Mouse (Mus musculus): ENCODE measurements around the gene R3hdm1. TPM values are rescaled to one million over a fixed set of nuclear protein-coding genes. Genes with fewer than 3 reads are reported as not detected.

R3hdm1 gene
- polyA plus RNA-seq, 1 experiment from 2014 or later = 110 TPM

- H3K4me2 ChIP-seq (ENCODE audit: low read depth, low read length, severe bottlenecking) = no peak overlapping the region
- H3K4me1 ChIP-seq (replicated peaks; ENCODE audit: control insufficient read depth, insufficient read depth, low read length) = no peaks in the 10 kb centered on the region
- DNase-seq (ENCODE audit: low spot score) (no peak), ATAC-seq (replicated peaks; ENCODE audit: low FRiP score) (no peak)
- H3K9me3 ChIP-seq (ENCODE audit: control insufficient read depth, low read length) = no peaks in the 10 kb centered on the region
- no peak overlapping the region for H3K27ac ChIP-seq (ENCODE audit: low read depth, low read length)
- no peak overlapping the region for H3K4me3 ChIP-seq (ENCODE audit: low read depth, low read length)
- peaks cover 5% of the 10 kb centered on the region; the same call in 1 of the 2 replicates for H3K36me3 ChIP-seq (ENCODE audit: control insufficient read depth, insufficient read depth, low read length)
- H3K27me3 ChIP-seq (ENCODE audit: control insufficient read depth, insufficient read depth, low read length) = no peaks in the 10 kb centered on the region
- WGBS = 76% methylated on average over 2 of the region's 2 CpGs
- H3K9ac ChIP-seq (ENCODE audit: low read length) = no peak overlapping the region
Observed at GRCm38 (mm10) chr1:128191426-128191825, 88.3 kb downstream of the R3hdm1 start.

GRCm38 (mm10) chr1:128192369-128192768, 89.3 kb downstream of the R3hdm1 start:
- Histone ChIP-seq H3K27me3 (ENCODE audit: control insufficient read depth, insufficient read depth, low read length) (no peaks in the 10 kb centered on the region), H3K36me3 (ENCODE audit: control insufficient read depth, insufficient read depth, low read length) (peaks cover 5% of the 10 kb centered on the region; the same call in 1 of the 2 replicates), H3K4me3 (ENCODE audit: low read depth, low read length) (no peak overlapping the region), H3K4me1 (replicated peaks; ENCODE audit: control insufficient read depth, insufficient read depth, low read length) (no peaks in the 10 kb centered on the region), H3K9me3 (ENCODE audit: control insufficient read depth, low read length) (no peaks in the 10 kb centered on the region), H3K9ac (ENCODE audit: low read length) (no peak overlapping the region), H3K27ac (ENCODE audit: low read depth, low read length) (no peak overlapping the region), H3K4me2 (ENCODE audit: low read depth, low read length, severe bottlenecking) (no peak overlapping the region)
- ATAC-seq (replicated peaks; ENCODE audit: low FRiP score) (no peak), DNase-seq (ENCODE audit: low spot score) (no peak)
- 93% methylated on average over 7 of the region's 7 CpGs for WGBS

GRCm38 (mm10) chr1:128194011-128194410, 90.9 kb downstream of the R3hdm1 start:
- Histone ChIP-seq H3K4me3 (ENCODE audit: low read depth, low read length) (no peak overlapping the region), H3K4me1 (replicated peaks; ENCODE audit: control insufficient read depth, insufficient read depth, low read length) (no peaks in the 10 kb centered on the region), H3K9me3 (ENCODE audit: control insufficient read depth, low read length) (no peaks in the 10 kb centered on the region), H3K9ac (ENCODE audit: low read length) (no peak overlapping the region), H3K36me3 (ENCODE audit: control insufficient read depth, insufficient read depth, low read length) (peaks cover 5% of the 10 kb centered on the region; the same call in 1 of the 2 replicates), H3K4me2 (ENCODE audit: low read depth, low read length, severe bottlenecking) (no peak overlapping the region), H3K27me3 (ENCODE audit: control insufficient read depth, insufficient read depth, low read length) (no peaks in the 10 kb centered on the region), H3K27ac (ENCODE audit: low read depth, low read length) (no peak overlapping the region)
- ATAC-seq (replicated peaks; ENCODE audit: low FRiP score) (no peak), DNase-seq (ENCODE audit: low spot score) (no peak)
- 79% methylated on average over 2 of the region's 2 CpGs for WGBS

- no peaks in the 10 kb centered on the region for H3K4me1 ChIP-seq (replicated peaks; ENCODE audit: control insufficient read depth, insufficient read depth, low read length)
- no peaks in the 10 kb centered on the region for H3K9me3 ChIP-seq (ENCODE audit: control insufficient read depth, low read length)
- DNase-seq (ENCODE audit: low spot score) (no peak), ATAC-seq (replicated peaks; ENCODE audit: low FRiP score) (no peak)
- H3K36me3 ChIP-seq (ENCODE audit: control insufficient read depth, insufficient read depth, low read length) = peaks cover 5% of the 10 kb centered on the region; the same call in 1 of the 2 replicates
- no peaks in the 10 kb centered on the region for H3K27me3 ChIP-seq (ENCODE audit: control insufficient read depth, insufficient read depth, low read length)
- no peak overlapping the region for H3K4me2 ChIP-seq (ENCODE audit: low read depth, low read length, severe bottlenecking)
- H3K9ac ChIP-seq (ENCODE audit: low read length) = no peak overlapping the region
- no peak overlapping the region for H3K27ac ChIP-seq (ENCODE audit: low read depth, low read length)
- WGBS = 96% methylated on average over 1 of the region's 1 CpGs
- H3K4me3 ChIP-seq (ENCODE audit: low read depth, low read length) = no peak overlapping the region
Observed at GRCm38 (mm10) chr1:128197353-128197752, 94.3 kb downstream of the R3hdm1 start.

- H3K4me2 ChIP-seq (ENCODE audit: low read depth, low read length, severe bottlenecking) = no peak overlapping the region
- no peaks in the 10 kb centered on the region for H3K9me3 ChIP-seq (ENCODE audit: control insufficient read depth, low read length)
- WGBS = 84% methylated on average over 5 of the region's 5 CpGs
- H3K9ac ChIP-seq (ENCODE audit: low read length) = no peak overlapping the region
- no peaks in the 10 kb centered on the region for H3K4me1 ChIP-seq (replicated peaks; ENCODE audit: control insufficient read depth, insufficient read depth, low read length)
- ATAC-seq (replicated peaks; ENCODE audit: low FRiP score) = no peak
- peaks cover 4% of the 10 kb centered on the region; the same call in 1 of the 2 replicates for H3K36me3 ChIP-seq (ENCODE audit: control insufficient read depth, insufficient read depth, low read length)
- DNase-seq (ENCODE audit: low spot score) = peak; percentile 52
- no peaks in the 10 kb centered on the region for H3K27me3 ChIP-seq (ENCODE audit: control insufficient read depth, insufficient read depth, low read length)
- H3K27ac ChIP-seq (ENCODE audit: low read depth, low read length) = no peak overlapping the region
- no peak overlapping the region for H3K4me3 ChIP-seq (ENCODE audit: low read depth, low read length)
Observed at GRCm38 (mm10) chr1:128213261-128213660, 110.2 kb downstream of the R3hdm1 start.

- Histone ChIP-seq H3K27me3 (ENCODE audit: control insufficient read depth, insufficient read depth, low read length) (no peaks in the 10 kb centered on the region), H3K4me1 (replicated peaks; ENCODE audit: control insufficient read depth, insufficient read depth, low read length) (no peaks in the 10 kb centered on the region), H3K36me3 (ENCODE audit: control insufficient read depth, insufficient read depth, low read length) (no peaks in the 10 kb centered on the region; the same call in 1 of the 2 replicates), H3K27ac (ENCODE audit: low read depth, low read length) (no peak overlapping the region), H3K4me2 (ENCODE audit: low read depth, low read length, severe bottlenecking) (no peak overlapping the region), H3K9me3 (ENCODE audit: control insufficient read depth, low read length) (no peaks in the 10 kb centered on the region), H3K4me3 (ENCODE audit: low read depth, low read length) (no peak overlapping the region), H3K9ac (ENCODE audit: low read length) (no peak overlapping the region)
- no peak for DNase-seq (ENCODE audit: low spot score)
- 94% methylated on average over 2 of the region's 2 CpGs for WGBS
- no peak for ATAC-seq (replicated peaks; ENCODE audit: low FRiP score)
Observed at GRCm38 (mm10) chr1:128221886-128222285, 118.8 kb downstream of the R3hdm1 start.

- no peaks in the 10 kb centered on the region; the same call in 1 of the 2 replicates for H3K36me3 ChIP-seq (ENCODE audit: control insufficient read depth, insufficient read depth, low read length)
- no peak overlapping the region for H3K27ac ChIP-seq (ENCODE audit: low read depth, low read length)
- no peaks in the 10 kb centered on the region for H3K4me1 ChIP-seq (replicated peaks; ENCODE audit: control insufficient read depth, insufficient read depth, low read length)
- H3K9me3 ChIP-seq (ENCODE audit: control insufficient read depth, low read length) = no peaks in the 10 kb centered on the region
- WGBS = 83% methylated on average over 1 of the region's 1 CpGs
- H3K9ac ChIP-seq (ENCODE audit: low read length) = no peak overlapping the region
- H3K27me3 ChIP-seq (ENCODE audit: control insufficient read depth, insufficient read depth, low read length) = no peaks in the 10 kb centered on the region
- no peak overlapping the region for H3K4me3 ChIP-seq (ENCODE audit: low read depth, low read length)
- no peak overlapping the region for H3K4me2 ChIP-seq (ENCODE audit: low read depth, low read length, severe bottlenecking)
- DNase-seq (ENCODE audit: low spot score) (no peak), ATAC-seq (replicated peaks; ENCODE audit: low FRiP score) (no peak)
Observed at GRCm38 (mm10) chr1:128223304-128223703, 120.2 kb downstream of the R3hdm1 start.

- H3K9me3 ChIP-seq (ENCODE audit: control insufficient read depth, low read length) = no peaks in the 10 kb centered on the region
- WGBS = 96% methylated on average over 4 of the region's 4 CpGs
- no peak for DNase-seq (ENCODE audit: low spot score)
- H3K4me2 ChIP-seq (ENCODE audit: low read depth, low read length, severe bottlenecking) = no peak overlapping the region
- no peak for ATAC-seq (replicated peaks; ENCODE audit: low FRiP score)
- no peak overlapping the region for H3K27ac ChIP-seq (ENCODE audit: low read depth, low read length)
- no peaks in the 10 kb centered on the region for H3K4me1 ChIP-seq (replicated peaks; ENCODE audit: control insufficient read depth, insufficient read depth, low read length)
- H3K27me3 ChIP-seq (ENCODE audit: control insufficient read depth, insufficient read depth, low read length) = no peaks in the 10 kb centered on the region
- peaks cover 3% of the 10 kb centered on the region; the same call in 1 of the 2 replicates for H3K36me3 ChIP-seq (ENCODE audit: control insufficient read depth, insufficient read depth, low read length)
- no peak overlapping the region for H3K4me3 ChIP-seq (ENCODE audit: low read depth, low read length)
- H3K9ac ChIP-seq (ENCODE audit: low read length) = no peak overlapping the region
Observed at GRCm38 (mm10) chr1:128235181-128235580, 132.1 kb downstream of the R3hdm1 start.

GRCm38 (mm10) chr1:128243627-128243995, 140.5 kb downstream of the R3hdm1 start, which contains the start of gene Ubxn4:
Gene Ubxn4 (plus strand): TSS chr1:128243964.
- Histone ChIP-seq H3K9me3 (ENCODE audit: control insufficient read depth, low read length) (no peaks in the 10 kb centered on the region), H3K4me1 (replicated peaks; ENCODE audit: control insufficient read depth, insufficient read depth, low read length) (no peaks in the 10 kb centered on the region; the same call in 1 of the 2 replicates), H3K9ac (ENCODE audit: low read length) (peak within 1 kb of the TSS; percentile 82), H3K4me3 (ENCODE audit: low read depth, low read length) (peak within 1 kb of the TSS; percentile 70), H3K4me2 (ENCODE audit: low read depth, low read length, severe bottlenecking) (peak within 1 kb of the TSS; percentile 89), H3K36me3 (ENCODE audit: control insufficient read depth, insufficient read depth, low read length) (no peaks in the 10 kb centered on the region), H3K27me3 (ENCODE audit: control insufficient read depth, insufficient read depth, low read length) (no peaks in the 10 kb centered on the region), H3K27ac (ENCODE audit: low read depth, low read length) (peak within 1 kb of the TSS; percentile 43; the same call in 1 of the 2 replicates)
- 9% methylated on average over 10 of the region's 10 CpGs for WGBS
- ATAC-seq (replicated peaks; ENCODE audit: low FRiP score) = peak; percentile 32
- peak; percentile 52 for DNase-seq (ENCODE audit: low spot score)
